Mouse (Mus musculus): ENCODE data around the gene Lgr6. TPM values are rescaled to one million over a fixed set of nuclear protein-coding genes. Genes with fewer than 3 reads are reported as not detected.

Gene Lgr6
- polyA plus RNA-seq, 1 experiment from 2014 or later = 0.82 TPM

DNA sequence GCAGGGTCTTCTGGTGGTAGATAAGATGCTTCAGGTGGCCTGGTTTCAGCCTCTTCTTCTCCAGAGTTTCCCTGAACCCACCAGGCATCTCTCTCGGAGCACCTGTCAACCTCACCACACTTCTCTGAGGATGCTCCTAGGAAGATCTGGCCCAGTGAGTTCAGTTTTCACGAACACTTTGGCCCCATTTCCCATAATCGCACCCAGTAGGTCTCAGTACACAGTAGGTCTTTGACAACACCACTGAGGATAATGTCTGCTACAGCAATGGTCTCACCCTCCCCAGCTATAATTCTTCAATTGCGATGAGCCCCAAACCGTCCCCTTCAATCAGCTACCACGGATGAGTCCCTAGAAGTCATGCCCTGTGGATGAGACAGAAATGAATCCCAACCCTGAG is 7.6 kb downstream of the Lgr6 start:
- Histone ChIP-seq H3K4me2 (no peak overlapping the region), H3K4me1 (replicated peaks) (peaks cover 37% of the 10 kb centered on the region), H3K27ac (ENCODE audit: poor library complexity, severe bottlenecking) (no peak overlapping the region), H3K27me3 (replicated peaks) (peaks cover 71% of the 10 kb centered on the region), H3K9ac (no peak overlapping the region), H3K36me3 (no peaks in the 10 kb centered on the region), H3K9me3 (replicated peaks) (no peaks in the 10 kb centered on the region), H3K4me3 (no peak overlapping the region)
- WGBS = 83% methylated on average over 6 of the region's 6 CpGs
- no peak for ATAC-seq (ENCODE audit: insufficient number of reproducible peaks, low FRiP score)

- no peak overlapping the region for H3K4me3 ChIP-seq
- 73% methylated on average over 11 of the region's 11 CpGs for WGBS
- no peak for ATAC-seq (ENCODE audit: insufficient number of reproducible peaks, low FRiP score)
- H3K36me3 ChIP-seq = no peaks in the 10 kb centered on the region
- H3K4me1 ChIP-seq (replicated peaks) = peaks cover 37% of the 10 kb centered on the region
- H3K27me3 ChIP-seq (replicated peaks) = peaks cover 69% of the 10 kb centered on the region
- H3K9ac ChIP-seq = no peak overlapping the region
- H3K27ac ChIP-seq (ENCODE audit: poor library complexity, severe bottlenecking) = no peak overlapping the region
- H3K4me2 ChIP-seq = no peak overlapping the region
- no peaks in the 10 kb centered on the region for H3K9me3 ChIP-seq (replicated peaks)
Measured at GRCm38 (mm10) chr1:135096312-135096711, 8.8 kb downstream of the Lgr6 start.

- H3K9ac ChIP-seq = no peak overlapping the region
- no peaks in the 10 kb centered on the region for H3K36me3 ChIP-seq
- no peak overlapping the region for H3K4me3 ChIP-seq
- peaks cover 37% of the 10 kb centered on the region for H3K4me1 ChIP-seq (replicated peaks)
- no peaks in the 10 kb centered on the region for H3K9me3 ChIP-seq (replicated peaks)
- no peak for ATAC-seq (ENCODE audit: insufficient number of reproducible peaks, low FRiP score)
- H3K4me2 ChIP-seq = no peak overlapping the region
- WGBS = 7% methylated on average over 7 of the region's 7 CpGs
- no peak overlapping the region for H3K27ac ChIP-seq (ENCODE audit: poor library complexity, severe bottlenecking)
- H3K27me3 ChIP-seq (replicated peaks) = peaks cover 64% of the 10 kb centered on the region
Measured at GRCm38 (mm10) chr1:135095189-135095588, 9.9 kb downstream of the Lgr6 start.

DNA sequence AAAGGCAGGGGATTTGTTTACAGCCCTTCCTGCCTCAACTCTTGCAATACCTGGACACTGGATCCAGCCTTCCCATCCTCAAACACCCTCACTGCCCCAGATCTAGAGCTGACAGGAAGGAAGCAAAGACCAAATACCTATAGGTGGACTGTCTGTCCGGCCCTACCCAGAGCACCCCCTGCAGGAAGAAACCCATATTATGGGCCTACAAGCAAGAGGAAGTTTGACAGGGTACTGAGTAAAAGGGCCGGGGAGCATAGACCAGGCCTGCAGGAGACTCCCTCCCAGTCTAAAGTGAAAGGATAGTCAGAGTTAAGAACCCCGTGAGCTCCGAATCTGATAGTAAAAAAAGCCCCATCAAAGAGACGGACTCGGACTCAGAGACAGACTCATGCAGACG is 10.4 kb downstream of the Lgr6 start:
- no peak for ATAC-seq (ENCODE audit: insufficient number of reproducible peaks, low FRiP score)
- no peaks in the 10 kb centered on the region for H3K36me3 ChIP-seq
- no peak overlapping the region for H3K4me3 ChIP-seq
- H3K4me2 ChIP-seq = no peak overlapping the region
- H3K27ac ChIP-seq (ENCODE audit: poor library complexity, severe bottlenecking) = no peak overlapping the region
- no peak overlapping the region for H3K9ac ChIP-seq
- peaks cover 37% of the 10 kb centered on the region for H3K4me1 ChIP-seq (replicated peaks)
- H3K9me3 ChIP-seq (replicated peaks) = no peaks in the 10 kb centered on the region
- peaks cover 67% of the 10 kb centered on the region for H3K27me3 ChIP-seq (replicated peaks)
- 43% methylated on average over 7 of the region's 7 CpGs for WGBS

GRCm38 (mm10) chr1:135090914-135091313 is 14.2 kb downstream of the Lgr6 start:
- ATAC-seq (ENCODE audit: insufficient number of reproducible peaks, low FRiP score) = no peak
- H3K9me3 ChIP-seq (replicated peaks) = no peaks in the 10 kb centered on the region
- H3K27ac ChIP-seq (ENCODE audit: poor library complexity, severe bottlenecking) = no peak overlapping the region
- H3K4me3 ChIP-seq = no peak overlapping the region
- peaks cover 17% of the 10 kb centered on the region for H3K4me1 ChIP-seq (replicated peaks)
- WGBS = 64% methylated on average over 3 of the region's 3 CpGs
- H3K9ac ChIP-seq = no peak overlapping the region
- H3K4me2 ChIP-seq = no peak overlapping the region
- peaks cover 66% of the 10 kb centered on the region for H3K27me3 ChIP-seq (replicated peaks)
- H3K36me3 ChIP-seq = no peaks in the 10 kb centered on the region

- Histone ChIP-seq H3K9ac (no peak overlapping the region), H3K9me3 (replicated peaks) (no peaks in the 10 kb centered on the region), H3K4me3 (no peak overlapping the region), H3K27me3 (replicated peaks) (peaks cover 71% of the 10 kb centered on the region), H3K4me2 (no peak overlapping the region), H3K4me1 (replicated peaks) (peaks cover 11% of the 10 kb centered on the region), H3K36me3 (no peaks in the 10 kb centered on the region), H3K27ac (ENCODE audit: poor library complexity, severe bottlenecking) (no peak overlapping the region)
- WGBS = 75% methylated on average over 10 of the region's 10 CpGs
- ATAC-seq (ENCODE audit: insufficient number of reproducible peaks, low FRiP score) = no peak
Measured at GRCm38 (mm10) chr1:135089626-135090025, 15.4 kb downstream of the Lgr6 start.

DNA sequence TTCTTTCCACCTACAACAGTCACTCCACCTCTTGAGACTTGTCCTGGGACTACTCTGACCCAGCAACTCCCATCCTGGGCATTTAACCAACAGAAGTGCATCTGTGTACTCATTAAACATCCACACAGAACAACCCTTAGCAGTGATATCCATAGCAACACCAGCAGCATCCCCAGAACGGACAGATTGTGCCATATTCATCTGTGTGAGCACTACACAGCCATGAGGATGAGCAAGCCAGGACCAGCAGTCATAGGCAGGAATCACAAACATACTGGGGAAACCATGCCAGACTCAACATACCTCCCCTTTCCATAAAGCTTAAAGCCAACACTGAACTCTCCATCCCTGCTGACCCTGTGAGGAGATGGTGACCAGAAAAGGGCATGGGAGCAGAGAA is 17.7 kb downstream of the Lgr6 start:
- 62% methylated on average over 1 of the region's 1 CpGs for WGBS
- peaks cover 76% of the 10 kb centered on the region for H3K27me3 ChIP-seq (replicated peaks)

GRCm38 (mm10) chr1:135086015-135086414 is 19.1 kb downstream of the Lgr6 start:
- H3K9me3 ChIP-seq (replicated peaks) = no peaks in the 10 kb centered on the region
- peaks cover 69% of the 10 kb centered on the region for H3K27me3 ChIP-seq (replicated peaks)
- peaks cover 27% of the 10 kb centered on the region for H3K4me1 ChIP-seq (replicated peaks)
- H3K27ac ChIP-seq (ENCODE audit: poor library complexity, severe bottlenecking) = no peak overlapping the region
- WGBS = 42% methylated on average over 7 of the region's 7 CpGs
- no peak overlapping the region for H3K4me3 ChIP-seq
- H3K9ac ChIP-seq = no peak overlapping the region
- H3K36me3 ChIP-seq = no peaks in the 10 kb centered on the region
- H3K4me2 ChIP-seq = no peak overlapping the region
- no peak for ATAC-seq (ENCODE audit: insufficient number of reproducible peaks, low FRiP score)

More for the DNA sequence above, 17.7 kb downstream of the Lgr6 start:
- no peak overlapping the region for H3K4me3 ChIP-seq
- H3K9ac ChIP-seq = no peak overlapping the region
- H3K4me1 ChIP-seq (replicated peaks) = peaks cover 27% of the 10 kb centered on the region
- H3K4me2 ChIP-seq = no peak overlapping the region
- H3K36me3 ChIP-seq = no peaks in the 10 kb centered on the region
- no peak overlapping the region for H3K27ac ChIP-seq (ENCODE audit: poor library complexity, severe bottlenecking)
- no peak for ATAC-seq (ENCODE audit: insufficient number of reproducible peaks, low FRiP score)
- H3K9me3 ChIP-seq (replicated peaks) = no peaks in the 10 kb centered on the region

DNA sequence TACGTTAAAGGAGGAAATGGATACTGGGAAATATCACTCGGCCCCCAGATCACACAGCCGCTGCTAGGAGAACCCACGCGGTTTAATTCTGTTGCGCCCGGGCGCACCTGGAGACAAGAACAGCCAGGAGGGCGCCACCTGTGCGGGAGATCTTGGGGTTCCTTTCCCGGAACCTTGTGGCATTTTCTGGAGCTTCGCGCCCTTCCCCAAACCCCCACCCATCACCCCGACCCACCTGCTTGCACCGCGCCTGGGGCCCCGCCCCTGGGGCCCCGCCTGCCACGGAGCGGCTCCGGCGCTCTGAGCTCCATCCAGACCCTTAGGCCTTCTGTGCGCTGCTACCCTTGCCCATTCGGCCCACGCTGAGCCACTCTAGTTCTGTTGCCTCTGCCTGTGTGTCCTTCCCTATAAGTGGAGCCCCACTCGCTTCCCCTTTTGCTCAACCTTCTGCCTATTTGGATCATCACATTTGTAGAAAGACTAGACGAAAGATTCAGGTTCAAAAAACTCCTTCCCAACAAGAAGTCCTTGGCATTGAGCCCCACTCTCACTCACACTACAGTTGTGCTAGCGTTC is 19.7 kb downstream of the Lgr6 start:
- H3K4me3 ChIP-seq = no peak overlapping the region
- H3K9ac ChIP-seq = no peak overlapping the region
- no peaks in the 10 kb centered on the region for H3K36me3 ChIP-seq
- peaks cover 66% of the 10 kb centered on the region for H3K27me3 ChIP-seq (replicated peaks)
- H3K9me3 ChIP-seq (replicated peaks) = no peaks in the 10 kb centered on the region
- H3K4me2 ChIP-seq = peak overlapping the region; percentile 38; the same call in 1 of the 2 replicates
- 18% methylated on average over 28 of the region's 28 CpGs for WGBS
- no peak overlapping the region for H3K27ac ChIP-seq (ENCODE audit: poor library complexity, severe bottlenecking)
- peaks cover 27% of the 10 kb centered on the region for H3K4me1 ChIP-seq (replicated peaks)
- ATAC-seq (ENCODE audit: insufficient number of reproducible peaks, low FRiP score) = no peak

DNA sequence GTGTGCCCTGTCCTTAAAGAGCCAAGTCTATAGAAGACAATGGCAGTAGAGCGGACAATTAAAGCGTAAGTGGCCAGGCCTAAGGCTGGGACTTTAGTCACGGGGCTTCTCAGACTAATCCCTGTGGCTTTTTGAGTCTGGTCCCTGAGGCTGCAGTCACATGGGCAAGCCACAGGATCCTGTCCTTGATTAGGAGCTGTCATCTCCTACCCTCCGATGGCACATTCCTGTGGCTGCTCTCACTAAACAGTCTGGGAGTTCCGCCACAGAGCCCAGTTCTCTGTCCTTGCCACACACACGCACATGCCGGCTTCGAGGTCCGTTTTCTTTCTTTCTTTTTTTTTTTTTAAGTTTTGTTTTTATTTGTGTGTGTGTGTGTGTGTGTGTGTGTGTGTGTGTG is 21.6 kb downstream of the Lgr6 start:
- Histone ChIP-seq H3K36me3 (no peaks in the 10 kb centered on the region), H3K9me3 (replicated peaks) (no peaks in the 10 kb centered on the region), H3K9ac (no peak overlapping the region), H3K4me3 (no peak overlapping the region), H3K4me1 (replicated peaks) (peaks cover 27% of the 10 kb centered on the region), H3K27ac (ENCODE audit: poor library complexity, severe bottlenecking) (peak overlapping the region; percentile 43; the same call in 1 of the 2 replicates), H3K27me3 (replicated peaks) (peaks cover 51% of the 10 kb centered on the region), H3K4me2 (no peak overlapping the region)
- WGBS = 27% methylated on average over 9 of the region's 9 CpGs
- peak; percentile 72 for ATAC-seq (ENCODE audit: insufficient number of reproducible peaks, low FRiP score)

- no peak overlapping the region for H3K9ac ChIP-seq
- no peaks in the 10 kb centered on the region for H3K9me3 ChIP-seq (replicated peaks)
- H3K4me3 ChIP-seq = no peak overlapping the region
- H3K4me1 ChIP-seq (replicated peaks) = peaks cover 30% of the 10 kb centered on the region
- WGBS = 70% methylated on average over 3 of the region's 3 CpGs
- H3K27ac ChIP-seq (ENCODE audit: poor library complexity, severe bottlenecking) = no peak overlapping the region
- no peak overlapping the region for H3K4me2 ChIP-seq
- ATAC-seq (ENCODE audit: insufficient number of reproducible peaks, low FRiP score) = no peak
- H3K27me3 ChIP-seq (replicated peaks) = peaks cover 47% of the 10 kb centered on the region
- H3K36me3 ChIP-seq = no peaks in the 10 kb centered on the region
Measured at GRCm38 (mm10) chr1:135082267-135082666, 22.8 kb downstream of the Lgr6 start.

DNA sequence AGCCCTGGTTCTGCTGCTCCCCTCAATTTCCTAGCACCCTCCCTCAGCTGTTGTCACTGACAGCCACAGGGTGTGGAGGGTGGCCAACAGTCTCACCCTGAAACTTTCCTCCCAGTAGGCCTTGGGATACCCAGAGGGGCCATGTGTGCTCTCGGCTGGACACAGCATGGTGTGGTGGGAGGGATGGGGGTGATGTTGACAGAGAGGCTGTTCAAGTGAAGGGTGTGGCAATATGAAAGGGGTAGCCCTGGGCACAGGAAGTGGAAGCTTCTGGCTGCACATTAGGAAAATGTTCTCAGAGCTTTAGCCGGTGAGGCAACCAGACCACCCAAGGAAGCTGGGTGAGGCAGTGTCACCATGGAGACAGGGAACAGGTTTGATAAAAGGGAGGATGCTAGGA is 26.1 kb downstream of the Lgr6 start:
- Histone ChIP-seq H3K4me3 (no peak overlapping the region), H3K27ac (ENCODE audit: poor library complexity, severe bottlenecking) (no peak overlapping the region), H3K4me2 (no peak overlapping the region), H3K4me1 (replicated peaks) (peaks cover 21% of the 10 kb centered on the region), H3K36me3 (no peaks in the 10 kb centered on the region), H3K9ac (no peak overlapping the region), H3K9me3 (replicated peaks) (peaks cover 5% of the 10 kb centered on the region; the same call in 1 of the 2 replicates), H3K27me3 (replicated peaks) (peaks cover 33% of the 10 kb centered on the region)
- no peak for ATAC-seq (ENCODE audit: insufficient number of reproducible peaks, low FRiP score)
- WGBS = 33% methylated on average over 2 of the region's 2 CpGs

Data from heart, embryonic 12.5 days (tissue).